Mouse (Mus musculus) activated CD4-positive, CD25-positive, alpha-beta regulatory T cell, adult 9 weeks (primary cell): ENCODE results near the gene Hist1h4k. TPM values are rescaled to one million over a fixed set of nuclear protein-coding genes. Genes with fewer than 3 reads are reported as not detected.

Source experiments
- polyA plus RNA-seq: library from polyadenylated mRNA; unstranded; fragments of 100-300 nt; shearing (Covaris generic); gene quantifications from one replicate; pipeline ENCODE4 v1.2.1, GENCODE M21; 2017

Gene Hist1h4k
- 15.6 TPM for polyA plus RNA-seq

GRCm38 (mm10) chr13:21750159-21751017 lies at the start of gene Hist1h4k:
Hist1h4k (minus strand) TSS chr13:21750505.

DNA sequence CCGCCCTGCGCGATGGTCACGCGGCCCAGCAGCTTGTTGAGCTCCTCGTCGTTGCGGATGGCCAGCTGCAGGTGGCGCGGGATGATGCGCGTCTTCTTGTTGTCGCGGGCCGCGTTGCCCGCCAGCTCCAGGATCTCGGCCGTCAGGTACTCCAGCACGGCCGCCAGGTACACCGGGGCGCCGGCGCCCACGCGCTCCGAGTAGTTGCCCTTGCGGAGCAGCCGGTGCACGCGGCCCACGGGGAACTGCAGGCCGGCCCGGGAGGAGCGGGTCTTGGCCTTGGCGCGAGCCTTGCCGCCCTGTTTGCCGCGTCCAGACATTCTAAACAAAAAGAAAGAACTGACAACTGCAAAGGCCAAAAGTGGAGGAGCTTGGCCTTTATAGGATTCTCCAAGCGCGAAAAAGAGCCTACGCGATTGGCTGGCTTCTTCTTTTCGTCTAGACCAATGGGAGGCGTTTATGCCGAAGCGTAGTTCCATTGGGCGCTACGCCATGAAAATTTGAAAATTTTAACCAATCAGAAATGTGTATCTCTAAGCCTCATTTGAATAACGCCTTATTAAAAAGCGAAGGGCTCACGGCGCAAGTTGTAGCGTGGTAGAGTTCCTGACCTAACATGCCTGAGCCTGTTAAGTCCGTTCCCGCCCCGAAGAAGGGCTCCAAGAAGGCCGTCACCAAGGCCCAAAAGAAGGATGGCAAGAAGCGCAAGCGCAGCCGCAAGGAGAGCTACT lies 36.8 kb upstream of the Hist1h4k start, which contains the start of the genes Hist1h2an and Hist1h2bp:
Hist1h2an (minus strand) TSS at position 320 of the 731 bp plus-strand sequence.
Hist1h2bp (plus strand) TSS at position 563 of the 731 bp plus-strand sequence.

DNA sequence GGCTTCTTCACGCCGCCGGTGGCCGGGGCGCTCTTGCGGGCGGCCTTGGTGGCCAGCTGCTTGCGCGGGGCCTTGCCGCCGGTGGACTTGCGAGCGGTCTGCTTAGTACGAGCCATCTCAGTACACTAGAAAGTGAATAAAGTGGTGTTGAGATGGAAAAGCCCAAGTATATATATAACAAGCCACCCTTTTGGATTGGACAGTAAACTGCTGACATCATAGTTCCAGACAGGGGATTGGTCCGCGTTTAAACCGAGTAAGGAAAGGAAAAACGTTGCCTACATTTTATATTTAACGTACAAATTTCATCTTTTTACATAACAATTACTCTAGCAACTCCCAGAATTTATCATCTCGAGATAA lies 32.9 kb upstream of the Hist1h4k start, which contains the start of gene Hist1h3i:
Hist1h3i (minus strand) TSS at position 116 of the 363 bp plus-strand sequence.

GRCm38 (mm10) chr13:21779767-21780731 lies 29.7 kb upstream of the Hist1h4k start, which contains the start of gene Hist1h1b:
Hist1h1b (minus strand) TSS chr13:21780625.

GRCm38 (mm10) chr13:21753524-21754285 lies 3.4 kb upstream of the Hist1h4k start, which contains the start of the genes Hist1h2ak and Hist1h2bn:
Hist1h2ak (minus strand) TSS chr13:21753827.
Hist1h2bn (plus strand) TSS chr13:21754123.

DNA sequence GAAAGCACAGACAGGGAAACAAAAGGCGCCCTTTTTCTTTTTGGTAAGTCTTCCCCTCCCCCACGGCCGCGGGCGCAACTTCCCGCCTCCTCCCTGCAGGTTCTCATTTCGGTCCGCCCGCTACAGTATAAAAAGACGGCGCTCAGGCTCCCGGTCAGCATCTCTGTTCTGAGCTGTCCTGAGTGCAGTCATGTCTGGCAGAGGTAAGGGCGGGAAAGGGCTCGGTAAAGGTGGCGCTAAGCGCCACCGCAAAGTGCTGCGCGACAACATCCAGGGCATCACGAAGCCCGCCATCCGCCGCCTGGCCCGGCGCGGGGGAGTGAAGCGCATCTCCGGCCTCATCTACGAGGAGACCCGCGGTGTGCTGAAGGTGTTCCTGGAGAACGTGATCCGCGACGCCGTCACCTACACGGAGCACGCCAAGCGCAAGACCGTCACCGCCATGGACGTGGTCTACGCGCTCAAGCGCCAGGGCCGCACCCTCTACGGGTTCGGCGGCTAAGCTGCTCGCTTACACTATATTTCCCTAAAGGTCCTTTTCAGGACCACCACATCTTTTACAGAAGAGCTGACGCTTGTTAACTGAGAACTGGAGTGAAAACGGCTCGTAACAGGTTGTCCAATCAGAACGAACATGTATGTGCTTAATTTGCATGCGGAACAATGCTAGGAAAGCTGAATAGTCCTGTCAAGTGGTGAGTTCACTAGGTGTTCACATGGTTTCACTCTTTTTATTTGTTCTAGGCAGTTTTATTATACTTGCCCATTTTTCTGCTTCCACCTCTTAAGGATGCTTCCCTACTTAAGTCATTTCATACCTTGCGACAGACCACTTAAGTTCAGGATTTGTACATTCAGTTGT lies 15.2 kb downstream of the Hist1h4k start, which contains the start of gene Hist1h4j:
Hist1h4j (plus strand) TSS at position 159 of the 862 bp plus-strand sequence.

DNA sequence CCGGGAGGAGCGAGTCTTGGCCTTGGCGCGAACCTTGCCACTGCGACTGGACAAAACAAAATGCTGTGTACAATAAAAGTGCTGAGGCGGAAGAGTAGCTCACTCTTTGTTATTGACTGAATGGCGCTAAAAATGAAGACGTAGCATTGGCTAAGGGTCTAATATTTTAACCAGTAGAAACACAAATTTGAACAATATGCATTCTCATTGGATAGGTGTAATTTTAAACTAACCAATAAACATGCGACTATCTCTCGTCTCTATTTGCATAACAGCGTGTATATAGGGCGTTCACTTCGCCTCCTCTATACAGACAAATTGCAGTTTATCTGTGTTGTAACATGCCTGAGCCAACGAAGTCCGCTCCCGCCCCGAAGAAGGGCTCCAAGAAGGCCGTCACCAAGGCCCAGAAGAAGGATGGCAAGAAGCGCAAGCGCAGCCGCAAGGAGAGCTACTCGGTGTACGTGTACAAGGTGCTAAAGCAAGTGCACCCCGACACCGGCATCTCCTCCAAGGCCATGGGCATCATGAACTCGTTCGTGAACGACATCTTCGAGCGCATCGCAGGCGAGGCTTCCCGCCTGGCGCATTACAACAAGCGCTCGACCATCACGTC lies 28.4 kb downstream of the Hist1h4k start, which contains the start of gene Hist1h2bm:
Hist1h2bm (plus strand) TSS at position 288 of the 616 bp plus-strand sequence.

GRCm38 (mm10) chr13:21717397-21718357 lies 32.6 kb downstream of the Hist1h4k start, which contains the start of gene Hist1h3h:
Hist1h3h (plus strand) TSS chr13:21717659.

DNA sequence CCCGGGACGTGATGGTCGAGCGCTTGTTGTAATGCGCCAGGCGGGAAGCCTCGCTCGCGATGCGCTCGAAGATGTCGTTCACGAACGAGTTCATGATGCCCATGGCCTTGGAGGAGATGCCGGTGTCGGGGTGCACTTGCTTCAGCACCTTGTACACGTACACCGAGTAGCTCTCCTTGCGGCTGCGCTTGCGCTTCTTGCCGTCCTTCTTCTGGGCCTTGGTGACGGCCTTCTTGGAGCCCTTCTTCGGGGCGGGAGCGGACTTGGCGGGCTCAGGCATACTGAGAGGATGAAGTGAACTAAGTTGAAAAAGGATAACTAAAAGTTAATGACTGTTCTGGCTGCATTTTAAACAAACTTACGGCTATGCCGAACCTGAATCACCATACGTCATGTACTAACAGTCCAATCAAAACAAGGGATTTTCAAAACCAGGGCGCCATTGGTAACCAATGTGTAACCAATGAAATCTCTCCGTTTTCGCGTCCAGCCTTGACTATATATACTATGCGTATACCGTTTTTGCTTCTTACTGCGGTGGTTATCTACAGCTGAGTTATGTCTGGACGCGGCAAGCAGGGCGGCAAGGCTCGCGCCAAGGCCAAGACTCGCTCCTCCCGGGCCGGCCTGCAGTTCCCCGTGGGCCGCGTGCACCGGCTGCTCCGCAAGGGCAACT lies 34.3 kb downstream of the Hist1h4k start, which contains the start of the genes Hist1h2bl and Hist1h2ai:
Hist1h2bl (minus strand) TSS at position 280 of the 676 bp plus-strand sequence.
Hist1h2ai (plus strand) TSS at position 559 of the 676 bp plus-strand sequence.

Other genes starting within 250 kb of the Hist1h4k start
- gene Gm11273, start 249.1 kb downstream of the Hist1h4k start, polyA plus RNA-seq: 14.1 TPM
- gene Zkscan8, start 219.4 kb downstream of the Hist1h4k start, polyA plus RNA-seq: 9.4 TPM
- gene Olfr1366, start 207.7 kb downstream of the Hist1h4k start, polyA plus RNA-seq: not detected
- gene Olfr1535, start 190.6 kb downstream of the Hist1h4k start, polyA plus RNA-seq: not detected
- gene Olfr1364, start 168.7 kb downstream of the Hist1h4k start, polyA plus RNA-seq: not detected
- not detected for gene Olfr1362, start 136.5 kb downstream of the Hist1h4k start, polyA plus RNA-seq
- gene Olfr11, start 108.0 kb downstream of the Hist1h4k start, polyA plus RNA-seq: not detected
- not detected for gene Olfr1361, start 87.1 kb downstream of the Hist1h4k start, polyA plus RNA-seq
- not detected for gene Olfr1360, start 73.1 kb downstream of the Hist1h4k start, polyA plus RNA-seq
- gene Olfr1359, start 52.4 kb downstream of the Hist1h4k start, polyA plus RNA-seq: not detected
- gene Hist1h2bl, start 34.4 kb downstream of the Hist1h4k start, polyA plus RNA-seq: not detected
- not detected for gene Hist1h2ai, start 34.1 kb downstream of the Hist1h4k start, polyA plus RNA-seq
- not detected for gene Hist1h3h, start 32.8 kb downstream of the Hist1h4k start, polyA plus RNA-seq
- 0.72 TPM for gene Hist1h2bm, start 28.5 kb downstream of the Hist1h4k start, polyA plus RNA-seq
- gene Hist1h4j, start 15.4 kb downstream of the Hist1h4k start, polyA plus RNA-seq: 0.42 TPM
- gene Hist1h2ak, start 3.3 kb upstream of the Hist1h4k start, polyA plus RNA-seq: 2.0 TPM
- 2.6 TPM for gene Hist1h2bn, start 3.6 kb upstream of the Hist1h4k start, polyA plus RNA-seq
- gene Hist1h1b, start 30.1 kb upstream of the Hist1h4k start, polyA plus RNA-seq: 10.2 TPM
- not detected for gene Hist1h3i, start 32.9 kb upstream of the Hist1h4k start, polyA plus RNA-seq
- not detected for gene Hist1h2an, start 36.7 kb upstream of the Hist1h4k start, polyA plus RNA-seq
- 1.8 TPM for gene Hist1h2bp, start 37.0 kb upstream of the Hist1h4k start, polyA plus RNA-seq
- gene Hist1h2bq, start 59.7 kb upstream of the Hist1h4k start, polyA plus RNA-seq: 9.2 TPM
- gene Hist1h2ao, start 60.0 kb upstream of the Hist1h4k start, polyA plus RNA-seq: not detected
- 32.8 TPM for gene Hist1h4m, start 61.2 kb upstream of the Hist1h4k start, polyA plus RNA-seq
- 20.2 TPM for gene Hist1h4n, start 81.7 kb upstream of the Hist1h4k start, polyA plus RNA-seq
- 122 TPM for gene Hist1h2ap, start 83.0 kb upstream of the Hist1h4k start, polyA plus RNA-seq
- 8.9 TPM for gene Hist1h2br, start 83.2 kb upstream of the Hist1h4k start, polyA plus RNA-seq
- 0.32 TPM for gene Zfp184, start 194.6 kb upstream of the Hist1h4k start, polyA plus RNA-seq
- gene Pom121l2, start 230.7 kb upstream of the Hist1h4k start, polyA plus RNA-seq: not detected